In genomic region chr8:78510094-78510493, GRCm38 (mm10) we compare ENCODE assay signal across 8 mouse cellular contexts. TPM values are rescaled to one million over a fixed set of nuclear protein-coding genes. Genes with fewer than 3 reads are reported as not detected.
A peak's percentile ranks its signal among the peaks of the same experiment; 100 is the strongest.
DNase-seq lines count a peak whose midpoint lies in the region; ATAC-seq and TF ChIP-seq lines count a peak whose summit lies in the region.

No protein-coding gene starts in this region.

- H3K4me2 ChIP-seq in hindbrain, postnatal 0 days (ENCODE audit: low read depth, low read length): peak overlapping the region; percentile 92
- peak overlapping the region; percentile 100 for H3K4me2 ChIP-seq in lung, postnatal 0 days (replicated peaks; ENCODE audit: low read depth, low read length)
- peak overlapping the region; percentile 91 for H3K4me2 ChIP-seq in stomach, embryonic 15.5 days

- H3K9ac ChIP-seq in hindbrain, postnatal 0 days (replicated peaks; ENCODE audit: low read length): peak overlapping the region; percentile 98
- H3K9ac ChIP-seq in lung, postnatal 0 days (replicated peaks; ENCODE audit: low read depth): peak overlapping the region; percentile 98
- H3K9ac ChIP-seq in stomach, embryonic 15.5 days: peak overlapping the region; percentile 83

- H3K27me3 ChIP-seq in testis, adult 2 months (ENCODE audit: control insufficient read depth, insufficient read depth, low read length): no peaks in the 10 kb centered on the region
- H3K27me3 ChIP-seq in hindbrain, postnatal 0 days (ENCODE audit: insufficient read depth, low read length): no peaks in the 10 kb centered on the region
- no peaks in the 10 kb centered on the region for H3K27me3 ChIP-seq in lung, postnatal 0 days (replicated peaks; ENCODE audit: insufficient read depth, low read length)
- H3K27me3 ChIP-seq in stomach, embryonic 15.5 days (replicated peaks): no peaks in the 10 kb centered on the region

- intact Hi-C loops in left cerebral cortex, postnatal 25 days (cut with DNase I): no loop called here

- under 1% methylated on average over 11 of the region's 11 CpGs for WGBS in hindbrain, postnatal 0 days
- WGBS in lung, postnatal 0 days: under 1% methylated on average over 11 of the region's 11 CpGs
- under 1% methylated on average over 11 of the region's 11 CpGs for WGBS in stomach, embryonic 15.5 days

- no peak; the same call in 1 of the 2 replicates for TF ChIP-seq POLR2A in testis, adult 2 months (IDR thresholded peaks at IDR 0.05; ENCODE audit: control insufficient read depth, low read depth, low read length)
- TF ChIP-seq POLR2A in embryonic fibroblast, embryonic 13.5 days (IDR thresholded peaks at IDR 0.05; ENCODE audit: low read depth, low read length): peak; percentile 72

- H3K9me3 ChIP-seq in hindbrain, postnatal 0 days (ENCODE audit: low read length): no peaks in the 10 kb centered on the region
- no peaks in the 10 kb centered on the region for H3K9me3 ChIP-seq in lung, postnatal 0 days (ENCODE audit: low read length)
- no peaks in the 10 kb centered on the region for H3K9me3 ChIP-seq in stomach, embryonic 15.5 days

- no peak for ATAC-seq in hindbrain, postnatal 0 days
- peak; percentile 23; the same call in 1 of the 2 replicates for ATAC-seq in lung, postnatal 0 days
- ATAC-seq in stomach, embryonic 15.5 days (ENCODE audit: insufficient read depth, low FRiP score, low read depth): peak; percentile 27; the same call in 1 of the 2 replicates

- H3K27ac ChIP-seq in testis, adult 2 months (ENCODE audit: control insufficient read depth, insufficient read depth, low read depth, low read length): peak overlapping the region; percentile 91
- peak overlapping the region; percentile 88 for H3K27ac ChIP-seq in embryonic fibroblast, embryonic 13.5 days (ENCODE audit: insufficient read depth, low read length)
- peak overlapping the region; percentile 98; the same call in 1 of the 2 replicates for H3K27ac ChIP-seq in hindbrain, postnatal 0 days
- peak overlapping the region; percentile 96 for H3K27ac ChIP-seq in lung, postnatal 0 days (ENCODE audit: low read length)
- peak overlapping the region; percentile 97 for H3K27ac ChIP-seq in stomach, embryonic 15.5 days

- DNase-seq in testis, postnatal 14 days (ENCODE audit: low spot score): no peak
- DNase-seq in hindbrain, postnatal 0 days (ENCODE audit: low spot score): peak; percentile 26
- peak; percentile 57 for DNase-seq in lung, postnatal 0 days (ENCODE audit: low spot score)
- DNase-seq in left cerebral cortex, adult 8-10 months (ENCODE audit: low spot score in 2 of 2): no peak
- DNase-seq in left cerebral cortex, postnatal 25 days (ENCODE audit: low spot score in 2 of 2): no peak

- H3K4me1 ChIP-seq in testis, adult 2 months (ENCODE audit: control insufficient read depth, insufficient read depth, low read length): peaks cover 3% of the 10 kb centered on the region
- H3K4me1 ChIP-seq in embryonic fibroblast, embryonic 13.5 days (ENCODE audit: control insufficient read depth, insufficient read depth, low read length): peaks cover 8% of the 10 kb centered on the region
- 0 out of 2 replicates have a peak, but pooled peaks cover 8% of the 10 kb centered on the region for H3K4me1 ChIP-seq in hindbrain, postnatal 0 days (ENCODE audit: insufficient read depth, low read length)
- 0 out of 2 replicates have a peak, but pooled peaks cover 11% of the 10 kb centered on the region for H3K4me1 ChIP-seq in lung, postnatal 0 days (ENCODE audit: insufficient read depth, low read depth, low read length)
- H3K4me1 ChIP-seq in stomach, embryonic 15.5 days: peaks cover 7% of the 10 kb centered on the region

- no peak for TF ChIP-seq EP300 in lung, postnatal 0 days (IDR thresholded peaks at IDR 0.05)

- TF ChIP-seq CTCF in testis, adult 2 months (IDR thresholded peaks at IDR 0.05; ENCODE audit: control insufficient read depth, insufficient read depth, insufficient replicate concordance, low read depth, low read length): no peak
- no peak for TF ChIP-seq CTCF in embryonic fibroblast, embryonic 13.5 days (IDR thresholded peaks at IDR 0.05; ENCODE audit: borderline replicate concordance, insufficient read depth, low read length)
- no peak for TF ChIP-seq CTCF in hindbrain, postnatal 0 days (IDR thresholded peaks at IDR 0.05; ENCODE audit: low read depth)
- TF ChIP-seq CTCF in lung, postnatal 0 days (IDR thresholded peaks at IDR 0.05): no peak

- H3K36me3 ChIP-seq in testis, adult 2 months (ENCODE audit: control insufficient read depth, insufficient read depth, low read length): no peaks in the 10 kb centered on the region
- no peaks in the 10 kb centered on the region for H3K36me3 ChIP-seq in hindbrain, postnatal 0 days (ENCODE audit: insufficient read depth, low read length)
- H3K36me3 ChIP-seq in lung, postnatal 0 days (ENCODE audit: insufficient read depth, low read length): no peaks in the 10 kb centered on the region
- peaks cover 9% of the 10 kb centered on the region for H3K36me3 ChIP-seq in stomach, embryonic 15.5 days

- H3K4me3 ChIP-seq in testis, adult 2 months (ENCODE audit: control insufficient read depth, low read depth, low read length): peak overlapping the region; percentile 95
- peak overlapping the region; percentile 95 for H3K4me3 ChIP-seq in embryonic fibroblast, embryonic 13.5 days (ENCODE audit: insufficient read depth, low read length)
- H3K4me3 ChIP-seq in hindbrain, postnatal 0 days (ENCODE audit: low read length): peak overlapping the region; percentile 89
- peak overlapping the region; percentile 97 for H3K4me3 ChIP-seq in lung, postnatal 0 days (ENCODE audit: low read depth, low read length)
- peak overlapping the region; percentile 93 for H3K4me3 ChIP-seq in stomach, embryonic 15.5 days (replicated peaks)

RNA-seq across cellular contexts. Expression of gene Slc10a7, which starts 0.9 kb away (rescaled TPM):
- 10.8 and 11.5 TPM in 2 replicates for polyA plus RNA-seq in testis, adult 2 months (2012; rRNA removed)
- polyA plus RNA-seq in embryonic fibroblast, embryonic 13.5 days (2011; ENCODE audit: insufficient read length, low read depth, missing spikeins): 33.1 and 33.5 TPM in 2 replicates
- 6.9 and 10.5 TPM in 2 replicates for total RNA-seq in hindbrain, postnatal 0 days (2014; rRNA removed)
- polyA plus RNA-seq in hindbrain, postnatal 0 days (2015; fragmentation: Nextera tagmentation; extraction: Ambion mirVana): 6.9 and 7.3 TPM in 2 replicates
- 10.9 and 13.8 TPM in 2 replicates for polyA plus RNA-seq in lung, postnatal 0 days (2015; fragmentation: Nextera tagmentation; extraction: Ambion mirVana)
- 18.7 and 19.5 TPM in 2 replicates for polyA plus RNA-seq in stomach, embryonic 15.5 days (2015; fragmentation: Nextera tagmentation; extraction: Ambion mirVana)
- total RNA-seq in left cerebral cortex, adult 8-10 months (2022): 1 to 10 TPM; 5.5 to 7.2 (median 6.6) TPM
- 1 to 10 TPM; 5.9 to 6.2 TPM for total RNA-seq in left cerebral cortex, postnatal 25 days (2021)

RNA-seq across cellular contexts. Expression of gene Rbmxl1, which starts 1.4 kb away (rescaled TPM):
- polyA plus RNA-seq in testis, adult 2 months (2012; rRNA removed): 17.3 and 18.1 TPM in 2 replicates
- 85.1 and 86.5 TPM in 2 replicates for polyA plus RNA-seq in embryonic fibroblast, embryonic 13.5 days (2011; ENCODE audit: insufficient read length, low read depth, missing spikeins)
- 64.6 and 71.3 TPM in 2 replicates for total RNA-seq in hindbrain, postnatal 0 days (2014; rRNA removed)
- polyA plus RNA-seq in hindbrain, postnatal 0 days (2015; fragmentation: Nextera tagmentation; extraction: Ambion mirVana): 139 and 144 TPM in 2 replicates
- 67.9 and 72.2 TPM in 2 replicates for polyA plus RNA-seq in lung, postnatal 0 days (2015; fragmentation: Nextera tagmentation; extraction: Ambion mirVana)
- 191 and 204 TPM in 2 replicates for polyA plus RNA-seq in stomach, embryonic 15.5 days (2015; fragmentation: Nextera tagmentation; extraction: Ambion mirVana)
- total RNA-seq in left cerebral cortex, adult 8-10 months (2022): 10 to 100 TPM; 46.1 to 53.4 (median 47.9) TPM
- 10 to 100 TPM; 52.4 to 59.0 TPM for total RNA-seq in left cerebral cortex, postnatal 25 days (2021)

Comparison
In these comparisons a context has a peak if more than half of its experiments do, and no peak if none do; other contexts are left out.
1. DNase-seq: peak in hindbrain, postnatal 0 days (single experiment) and lung, postnatal 0 days (single experiment); none in testis, postnatal 14 days (single experiment), left cerebral cortex, adult 8-10 months (0 of 2) and left cerebral cortex, postnatal 25 days (0 of 2).
2. Peak in every context shown above with its lines, with median percentiles within 50 percentile points of each other: H3K27ac ChIP-seq, H3K4me3 ChIP-seq, H3K4me2 ChIP-seq and H3K9ac ChIP-seq.